Mouse (Mus musculus) embryonic facial prominence, embryonic 13.5 days (tissue): ENCODE measurements around the gene Wnt11. TPM values are rescaled to one million over a fixed set of nuclear protein-coding genes. Genes with fewer than 3 reads are reported as not detected.

Source experiments
- ATAC-seq: fragments of 200-750 bp; cut with Nextera tagmentation; 2 replicates; pipeline ENCODE4 v1.8.0; 2017; ENCODE audit warnings: low read depth; ENCODE audit not compliant: insufficient number of reproducible peaks, insufficient read depth, low FRiP score, low TSS enrichment
- H3K27ac ChIP-seq: fragments of 300-500 bp; sonication (generic); 2 replicates; pipeline ENCODE4 v1.5.1; 2015; ENCODE audit warnings: moderate library complexity, mild to moderate bottlenecking, inconsistent platforms
- H3K27me3 ChIP-seq: fragments of 300-500 bp; sonication (generic); 2 replicates; pipeline ENCODE4 v1.6.1; 2015; ENCODE audit warnings: mild to moderate bottlenecking, inconsistent platforms
- H3K36me3 ChIP-seq: fragments of 300-500 bp; sonication (generic); 2 replicates; pipeline ENCODE4 v1.6.1; 2015; ENCODE audit warnings: mild to moderate bottlenecking, inconsistent platforms
- H3K4me1 ChIP-seq: fragments of 300-500 bp; sonication (generic); 2 replicates; pipeline ENCODE4 v1.6.1; 2015; ENCODE audit warnings: inconsistent platforms
- H3K4me2 ChIP-seq: fragments of 300-500 bp; sonication (generic); 2 replicates; pipeline ENCODE4 v1.6.1; 2015; ENCODE audit warnings: moderate library complexity, mild to moderate bottlenecking, inconsistent platforms
- H3K4me3 ChIP-seq: fragments of 300-500 bp; sonication (generic); 2 replicates; pipeline ENCODE4 v1.5.1; 2015; ENCODE audit warnings: mild to moderate bottlenecking, inconsistent platforms
- H3K9ac ChIP-seq: fragments of 300-500 bp; sonication (generic); 2 replicates; pipeline ENCODE4 v1.6.1; 2015; ENCODE audit warnings: mild to moderate bottlenecking, inconsistent platforms
- H3K9me3 ChIP-seq: fragments of 300-500 bp; sonication (generic); 2 replicates; pipeline ENCODE4 v1.6.1; 2016; ENCODE audit warnings: inconsistent platforms
- WGBS: fragments of 180-500 bp; shearing (Covaris S2); methylation state at CpG from one replicate; pipeline ENCODE4 v1.1.7; 2015; ENCODE audit warnings: mixed read lengths; 5-methylcytosine and 5-hydroxymethylcytosine counted together
- polyA plus RNA-seq: library from polyadenylated mRNA; unstranded; fragments of >200 nt; fragmentation: Nextera tagmentation; extraction: Ambion mirVana; gene quantifications from 2 replicates; pipeline ENCODE4 v1.2.1, GENCODE M21; 2015

Wnt11 gene
- polyA plus RNA-seq, 1 experiment from 2014 or later, result 12.4 TPM

GRCm38 (mm10) chr7:98850388-98850787, 15.5 kb downstream of the Wnt11 start:
- Histone ChIP-seq H3K9me3 (no peaks in the 10 kb centered on the region), H3K27me3 (peaks cover 16% of the 10 kb centered on the region), H3K4me1 (peaks cover 24% of the 10 kb centered on the region), H3K4me2 (no peak overlapping the region), H3K27ac (no peak overlapping the region), H3K36me3 (peaks cover 14% of the 10 kb centered on the region), H3K9ac (no peak overlapping the region), H3K4me3 (no peak overlapping the region)
- WGBS, result 80% methylated on average over 5 of the region's 5 CpGs
- ATAC-seq, result no peak

GRCm38 (mm10) chr7:98851220-98851619, 16.3 kb downstream of the Wnt11 start:
- H3K4me2 ChIP-seq, result peak overlapping the region; percentile 30
- H3K4me1 ChIP-seq, result peaks cover 23% of the 10 kb centered on the region
- H3K27me3 ChIP-seq, result peaks cover 14% of the 10 kb centered on the region
- peak overlapping the region; percentile 49; the same call in 1 of the 2 replicates for H3K27ac ChIP-seq
- no peaks in the 10 kb centered on the region for H3K9me3 ChIP-seq
- ATAC-seq, result peak; percentile 49
- no peak overlapping the region for H3K4me3 ChIP-seq
- peaks cover 14% of the 10 kb centered on the region for H3K36me3 ChIP-seq
- 25% methylated on average over 9 of the region's 9 CpGs for WGBS
- H3K9ac ChIP-seq, result no peak overlapping the region

- Histone ChIP-seq H3K9ac (no peak overlapping the region), H3K27ac (no peak overlapping the region), H3K4me3 (no peak overlapping the region), H3K36me3 (peaks cover 10% of the 10 kb centered on the region), H3K27me3 (no peaks in the 10 kb centered on the region), H3K9me3 (no peaks in the 10 kb centered on the region), H3K4me1 (peaks cover 34% of the 10 kb centered on the region), H3K4me2 (no peak overlapping the region)
- ATAC-seq, result no peak
- 78% methylated on average over 18 of the region's 18 CpGs for WGBS
Measured at GRCm38 (mm10) chr7:98852950-98853650, 18.2 kb downstream of the Wnt11 start.

GRCm38 (mm10) chr7:98853806-98854205, 18.9 kb downstream of the Wnt11 start:
- no peak overlapping the region for H3K27ac ChIP-seq
- H3K9me3 ChIP-seq, result no peaks in the 10 kb centered on the region
- H3K9ac ChIP-seq, result no peak overlapping the region
- H3K4me3 ChIP-seq, result no peak overlapping the region
- peaks cover 10% of the 10 kb centered on the region for H3K36me3 ChIP-seq
- H3K4me2 ChIP-seq, result no peak overlapping the region
- no peak for ATAC-seq
- WGBS, result 84% methylated on average over 6 of the region's 6 CpGs
- no peaks in the 10 kb centered on the region for H3K27me3 ChIP-seq
- peaks cover 34% of the 10 kb centered on the region for H3K4me1 ChIP-seq

GRCm38 (mm10) chr7:98855388-98855787, 20.5 kb downstream of the Wnt11 start:
- H3K27ac ChIP-seq, result no peak overlapping the region
- no peak overlapping the region for H3K9ac ChIP-seq
- no peak for ATAC-seq
- H3K9me3 ChIP-seq, result no peaks in the 10 kb centered on the region
- WGBS, result 70% methylated on average over 2 of the region's 2 CpGs
- peaks cover 7% of the 10 kb centered on the region for H3K36me3 ChIP-seq
- H3K27me3 ChIP-seq, result no peaks in the 10 kb centered on the region
- no peak overlapping the region for H3K4me3 ChIP-seq
- H3K4me1 ChIP-seq, result peaks cover 33% of the 10 kb centered on the region
- no peak overlapping the region for H3K4me2 ChIP-seq

GRCm38 (mm10) chr7:98856128-98856527, 21.2 kb downstream of the Wnt11 start:
- 22% methylated on average over 3 of the region's 3 CpGs for WGBS
- Histone ChIP-seq H3K27me3 (no peaks in the 10 kb centered on the region), H3K4me2 (no peak overlapping the region), H3K36me3 (peaks cover 6% of the 10 kb centered on the region), H3K9ac (no peak overlapping the region), H3K4me3 (no peak overlapping the region), H3K27ac (no peak overlapping the region), H3K4me1 (peaks cover 28% of the 10 kb centered on the region), H3K9me3 (no peaks in the 10 kb centered on the region)
- ATAC-seq, result no peak

GRCm38 (mm10) chr7:98857094-98857493, 22.2 kb downstream of the Wnt11 start:
- Histone ChIP-seq H3K9ac (no peak overlapping the region), H3K4me3 (no peak overlapping the region), H3K27me3 (no peaks in the 10 kb centered on the region), H3K4me1 (peaks cover 24% of the 10 kb centered on the region), H3K9me3 (no peaks in the 10 kb centered on the region), H3K4me2 (no peak overlapping the region), H3K36me3 (peaks cover 6% of the 10 kb centered on the region), H3K27ac (no peak overlapping the region)
- WGBS, result 59% methylated on average over 3 of the region's 3 CpGs
- no peak for ATAC-seq

- Histone ChIP-seq H3K4me2 (no peak overlapping the region), H3K27ac (no peak overlapping the region), H3K9me3 (no peaks in the 10 kb centered on the region), H3K4me1 (peaks cover 38% of the 10 kb centered on the region), H3K9ac (no peak overlapping the region), H3K36me3 (no peaks in the 10 kb centered on the region), H3K27me3 (no peaks in the 10 kb centered on the region), H3K4me3 (no peak overlapping the region)
- 73% methylated on average over 2 of the region's 2 CpGs for WGBS
- no peak for ATAC-seq
Measured at GRCm38 (mm10) chr7:98861002-98861401, 26.1 kb downstream of the Wnt11 start.

- no peak overlapping the region for H3K4me2 ChIP-seq
- no peak for ATAC-seq
- no peaks in the 10 kb centered on the region for H3K36me3 ChIP-seq
- no peaks in the 10 kb centered on the region for H3K9me3 ChIP-seq
- H3K27me3 ChIP-seq, result no peaks in the 10 kb centered on the region
- H3K4me1 ChIP-seq, result peaks cover 39% of the 10 kb centered on the region
- 53% methylated on average over 5 of the region's 5 CpGs for WGBS
- H3K9ac ChIP-seq, result no peak overlapping the region
- no peak overlapping the region for H3K27ac ChIP-seq
- H3K4me3 ChIP-seq, result no peak overlapping the region
Measured at GRCm38 (mm10) chr7:98862994-98863393, 28.1 kb downstream of the Wnt11 start.

GRCm38 (mm10) chr7:98863969-98864718, 29.2 kb downstream of the Wnt11 start:
- no peaks in the 10 kb centered on the region; the same call in 1 of the 2 replicates for H3K27me3 ChIP-seq
- ATAC-seq, result no peak
- H3K4me1 ChIP-seq, result peaks cover 51% of the 10 kb centered on the region
- no peak overlapping the region for H3K4me3 ChIP-seq
- no peaks in the 10 kb centered on the region for H3K9me3 ChIP-seq
- H3K27ac ChIP-seq, result no peak overlapping the region
- no peak overlapping the region for H3K4me2 ChIP-seq
- no peak overlapping the region for H3K9ac ChIP-seq
- H3K36me3 ChIP-seq, result no peaks in the 10 kb centered on the region
- WGBS, result 50% methylated on average over 9 of the region's 9 CpGs

GRCm38 (mm10) chr7:98867053-98867793, 32.3 kb downstream of the Wnt11 start:
- WGBS, result 23% methylated on average over 12 of the region's 12 CpGs
- no peak for ATAC-seq
- H3K4me1 ChIP-seq, result peaks cover 67% of the 10 kb centered on the region
- no peaks in the 10 kb centered on the region for H3K36me3 ChIP-seq
- H3K9me3 ChIP-seq, result no peaks in the 10 kb centered on the region
- H3K4me3 ChIP-seq, result no peak overlapping the region
- H3K4me2 ChIP-seq, result peak overlapping the region; percentile 20; the same call in 1 of the 2 replicates
- H3K9ac ChIP-seq, result peak overlapping the region; percentile 49; the same call in 1 of the 2 replicates
- peaks cover 4% of the 10 kb centered on the region; the same call in 1 of the 2 replicates for H3K27me3 ChIP-seq
- H3K27ac ChIP-seq, result no peak overlapping the region
